Mouse (Mus musculus) Patski (cell line): ENCODE results near the gene Baz1a. TPM values are rescaled to one million over a fixed set of nuclear protein-coding genes. Genes with fewer than 3 reads are reported as not detected.
"Not testable (repeated sequence)": the region's sequence is repeated elsewhere in the genome, so short reads cannot be mapped to it uniquely, and the experiment has no call there.

Experiments used
- ATAC-seq: fragments of 100-300 bp; one replicate; pipeline ENCODE4 v1.8.0; 2021
- CTCF ChIA-PET: fragments of 350-600 bp; sonication (Branson Sonifier 250); formaldehyde crosslinking; loops from one replicate; lab custom pipeline; 2022; ENCODE audit warnings: inconsistent platforms; lab: Charles Lee
- POLR2A ChIA-PET: fragments of 350-600 bp; sonication (Branson Sonifier 250); formaldehyde crosslinking; loops from one replicate; lab custom pipeline; 2022; ENCODE audit warnings: antibody characterized with exemption, inconsistent platforms; lab: Charles Lee
- DNase-seq: peaks from one replicate; pipeline ENCODE4 v3.0.0-alpha.2; 2011; ENCODE audit warnings: low read depth, low spot score
- H3K27me3 ChIP-seq: fragments of 371-371 bp; one replicate; pipeline ENCODE4 v1.5.1; 2021
- CTCF ChIP-seq: fragments of 100-300 bp; IDR thresholded peaks from one replicate; pipeline ENCODE4 v1.5.1; 2021
- in situ Hi-C: fragments of 300-500 bp; cut with MboI; formaldehyde crosslinking; loops from 3 replicates; pipeline ENCODE4 v1.11.1; 2018; ENCODE audit warnings: low pct_unique_long_range_greater_than_20kb, mixed read lengths
- polyA plus RNA-seq: library from polyadenylated mRNA; unstranded; gene quantifications from one replicate; pipeline ENCODE4 v1.2.3, GENCODE M21; 2021

The Baz1a gene
- polyA plus RNA-seq, 1 experiment from 2014 or later = 20.4 TPM

- H3K27me3 ChIP-seq = no peaks in the 10 kb centered on the region
- no peak for TF ChIP-seq CTCF
- CTCF ChIA-PET = no interaction called here
- DNase-seq (no peak), ATAC-seq (no peak)
- in situ Hi-C loops = no loop called here
- POLR2A ChIA-PET = no interaction called here
Observed at GRCm38 (mm10) chr12:54980532-54980931, 33.6 kb downstream of the Baz1a start.

- DNase-seq (no peak), ATAC-seq (no peak)
- ChIA-PET POLR2A (no interaction called here), CTCF (no interaction called here)
- H3K27me3 ChIP-seq = no peaks in the 10 kb centered on the region
- TF ChIP-seq CTCF = no peak
- in situ Hi-C loops = no loop called here
Observed at GRCm38 (mm10) chr12:54969033-54969432, 45.1 kb downstream of the Baz1a start.

GRCm38 (mm10) chr12:54965532-54966160 is 48.5 kb downstream of the Baz1a start:
- H3K27me3 ChIP-seq = no peaks in the 10 kb centered on the region
- CTCF ChIA-PET = interaction anchor here (1.9 kb wide), 1 partner anchor 12 kb away, joined by 8 read pairs; no protein-coding TSS in a partner anchor
- POLR2A ChIA-PET = interaction anchor here (1.1 kb wide), 1 partner anchor 19 kb away, joined by 3 read pairs; no protein-coding TSS in a partner anchor
- ATAC-seq (no peak), DNase-seq (no peak)
- no peak for TF ChIP-seq CTCF
- in situ Hi-C loops = no loop called here

GRCm38 (mm10) chr12:54959569-54959968 is 54.6 kb downstream of the Baz1a start:
- TF ChIP-seq CTCF = no peak
- ChIA-PET CTCF (no interaction called here), POLR2A (no interaction called here)
- H3K27me3 ChIP-seq = no peaks in the 10 kb centered on the region
- DNase-seq (no peak), ATAC-seq (no peak)
- in situ Hi-C loops = no loop called here

GRCm38 (mm10) chr12:54956974-54957373 is 57.2 kb downstream of the Baz1a start:
- POLR2A ChIA-PET = no interaction called here
- DNase-seq (no peak), ATAC-seq (no peak)
- CTCF ChIA-PET = no interaction called here
- H3K27me3 ChIP-seq = no peaks in the 10 kb centered on the region
- no peak for TF ChIP-seq CTCF
- in situ Hi-C loops = no loop called here

- CTCF ChIA-PET = no interaction called here
- DNase-seq (no peak), ATAC-seq (no peak)
- no peak for TF ChIP-seq CTCF
- no peaks in the 10 kb centered on the region for H3K27me3 ChIP-seq
- POLR2A ChIA-PET = no interaction called here
- in situ Hi-C loops = no loop called here
Observed at GRCm38 (mm10) chr12:54956457-54956856, 57.7 kb downstream of the Baz1a start.

GRCm38 (mm10) chr12:54946116-54946515 is 68.0 kb downstream of the Baz1a start:
- no peak for TF ChIP-seq CTCF
- ChIA-PET CTCF (no interaction called here), POLR2A (no interaction called here)
- ATAC-seq (no peak), DNase-seq (no peak)
- in situ Hi-C loops = no loop called here
- H3K27me3 ChIP-seq = no peaks in the 10 kb centered on the region

GRCm38 (mm10) chr12:54942586-54943157 is 71.5 kb downstream of the Baz1a start:
- peak; percentile 47 for TF ChIP-seq CTCF
- DNase-seq, POLR2A ChIA-PET, H3K27me3 ChIP-seq, ATAC-seq, in situ Hi-C loops: not testable (repeated sequence)
- CTCF ChIA-PET = interaction anchor here (0.8 kb wide), 1 partner anchor 9 kb away, joined by 3 read pairs; no protein-coding TSS in a partner anchor

- in situ Hi-C loops, DNase-seq, H3K27me3 ChIP-seq, ATAC-seq, CTCF ChIA-PET, POLR2A ChIA-PET: not testable (repeated sequence)
Observed at GRCm38 (mm10) chr12:54937581-54938343, 76.4 kb downstream of the Baz1a start.

- CTCF ChIA-PET = no interaction called here
- in situ Hi-C loops = no loop called here
- POLR2A ChIA-PET = no interaction called here
- ATAC-seq (no peak), DNase-seq (no peak)
- H3K27me3 ChIP-seq = no peaks in the 10 kb centered on the region
- no peak for TF ChIP-seq CTCF
Observed at GRCm38 (mm10) chr12:54910387-54910786, 103.8 kb downstream of the Baz1a start.

- DNase-seq, POLR2A ChIA-PET, ATAC-seq, H3K27me3 ChIP-seq, in situ Hi-C loops, CTCF ChIA-PET: not testable (repeated sequence)
Observed at GRCm38 (mm10) chr12:54892559-54892958, 121.6 kb downstream of the Baz1a start.
